In the genomic region with DNA sequence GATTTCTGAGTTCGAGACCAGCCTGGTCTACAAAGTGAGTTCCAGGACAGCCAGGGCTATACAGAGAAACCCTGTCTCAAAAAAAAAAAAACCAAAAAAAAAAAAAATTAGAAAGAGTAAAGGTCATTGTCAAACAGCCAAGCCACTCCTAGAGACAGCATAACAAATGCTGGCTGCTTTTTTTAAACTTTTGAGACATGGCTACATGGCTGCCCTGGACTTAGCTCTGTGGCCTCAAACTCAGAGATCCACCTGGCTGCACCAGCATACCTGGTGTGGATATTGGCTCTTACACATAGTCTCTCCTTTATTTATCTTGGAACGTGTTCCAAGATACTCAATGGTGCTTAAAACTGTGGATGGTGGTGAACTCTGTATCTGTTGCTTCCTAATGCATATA, we compare ENCODE assay signal across 13 mouse cellular contexts. TPM values are rescaled to one million over a fixed set of nuclear protein-coding genes. Genes with fewer than 3 reads are reported as not detected.
"Had no signal": no experiment of that assay in that cellular context is flagged by ENCODE, and none has a peak within 500 bp of the region (broad histone marks: within the 10 kb centered on the region; RNA-seq: fewer than 3 reads in every experiment).

No protein-coding gene starts in this region.

- H3K27me3 ChIP-seq: intestine, embryonic 15.5 days; limb, embryonic 15.5 days; liver, embryonic 15.5 days; megakaryocyte, embryonic 14.5 days; midbrain, embryonic 15.5 days; neural tube, embryonic 12.5 days had no signal

- DNase-seq: lung, embryonic 14.5 days; lung, postnatal 14 days; thymus, adult 18-20 months; thymus, postnatal 14 days had no signal

- H3K9ac ChIP-seq: intestine, embryonic 15.5 days; limb, embryonic 15.5 days; liver, embryonic 15.5 days; lung, embryonic 14.5 days; midbrain, embryonic 15.5 days; neural tube, embryonic 12.5 days had no signal

- H3K27ac ChIP-seq: intestine, embryonic 15.5 days; left cerebral cortex, adult 2 months; limb, embryonic 15.5 days; liver, embryonic 15.5 days; macrophage; midbrain, embryonic 15.5 days; neural tube, embryonic 12.5 days had no signal

- H3K9me3 ChIP-seq: intestine, embryonic 15.5 days; limb, embryonic 15.5 days; liver, embryonic 15.5 days; megakaryocyte, embryonic 14.5 days; midbrain, embryonic 15.5 days; neural tube, embryonic 12.5 days had no signal

- H3K4me1 ChIP-seq: intestine, embryonic 15.5 days; limb, embryonic 15.5 days; liver, embryonic 15.5 days; midbrain, embryonic 15.5 days; neural tube, embryonic 12.5 days had no signal

- ATAC-seq: intestine, embryonic 15.5 days; midbrain, embryonic 15.5 days had no signal

- H3K4me3 ChIP-seq: intestine, embryonic 15.5 days; left cerebral cortex, adult 2 months; limb, embryonic 15.5 days; liver, embryonic 15.5 days; megakaryocyte, embryonic 14.5 days; midbrain, embryonic 15.5 days; neural tube, embryonic 12.5 days had no signal

- H3K4me2 ChIP-seq: intestine, embryonic 15.5 days; limb, embryonic 15.5 days; liver, embryonic 15.5 days; lung, embryonic 14.5 days; midbrain, embryonic 11.5 days; midbrain, embryonic 15.5 days; neural tube, embryonic 12.5 days had no signal

RNA-seq across cellular contexts. Expression of a gene that starts 46.1 kb away (rescaled TPM):
- polyA plus RNA-seq: macrophage had no signal
